Comparison of ENCODE assay signal across 10 mouse cellular contexts in genomic region chr11:12416899-12417298, GRCm38 (mm10). TPM values are rescaled to one million over a fixed set of nuclear protein-coding genes. Genes with fewer than 3 reads are reported as not detected.
DNase-seq lines count a peak whose midpoint lies in the region; ATAC-seq and TF ChIP-seq lines count a peak whose summit lies in the region.
"Had no signal": no experiment of that assay in that cellular context is flagged by ENCODE, and none has a peak within 500 bp of the region (broad histone marks: within the 10 kb centered on the region; RNA-seq: fewer than 3 reads in every experiment).

No protein-coding gene starts in this region.

- no peaks in the 10 kb centered on the region for H3K27me3 ChIP-seq in embryonic facial prominence, embryonic 14.5 days (replicated peaks; ENCODE audit: control insufficient read depth, insufficient read depth, low read length)
- no peaks in the 10 kb centered on the region for H3K27me3 ChIP-seq in embryonic facial prominence, embryonic 10.5 days (replicated peaks; ENCODE audit: low read depth, poor library complexity, severe bottlenecking)
- no peaks in the 10 kb centered on the region for H3K27me3 ChIP-seq in lung, postnatal 0 days (replicated peaks; ENCODE audit: insufficient read depth, low read length)
- H3K27me3 ChIP-seq in stomach, postnatal 0 days (ENCODE audit: control insufficient read depth, insufficient read depth, low read length): no peaks in the 10 kb centered on the region

- no peak overlapping the region for H3K4me2 ChIP-seq in embryonic facial prominence, embryonic 14.5 days (ENCODE audit: low read depth, low read length)
- no peak overlapping the region for H3K4me2 ChIP-seq in lung, postnatal 0 days (replicated peaks; ENCODE audit: low read depth, low read length)
- H3K4me2 ChIP-seq in stomach, postnatal 0 days (replicated peaks; ENCODE audit: low read depth): no peak overlapping the region

- H3K4me1 ChIP-seq in embryonic facial prominence, embryonic 14.5 days (ENCODE audit: control insufficient read depth, insufficient read depth, low read length): no peaks in the 10 kb centered on the region
- H3K4me1 ChIP-seq in embryonic facial prominence, embryonic 10.5 days: no peaks in the 10 kb centered on the region
- peaks cover 6% of the 10 kb centered on the region; the same call in 1 of the 2 replicates for H3K4me1 ChIP-seq in lung, postnatal 0 days (ENCODE audit: insufficient read depth, low read depth, low read length)
- H3K4me1 ChIP-seq in stomach, postnatal 0 days (replicated peaks; ENCODE audit: control insufficient read depth, insufficient read depth): no peaks in the 10 kb centered on the region

- no peaks in the 10 kb centered on the region for H3K36me3 ChIP-seq in embryonic facial prominence, embryonic 14.5 days (ENCODE audit: control insufficient read depth, insufficient read depth, low read length)
- H3K36me3 ChIP-seq in embryonic facial prominence, embryonic 10.5 days (replicated peaks): no peaks in the 10 kb centered on the region
- no peaks in the 10 kb centered on the region for H3K36me3 ChIP-seq in lung, postnatal 0 days (ENCODE audit: insufficient read depth, low read length)
- H3K36me3 ChIP-seq in stomach, postnatal 0 days (ENCODE audit: control insufficient read depth, insufficient read depth, low read length): no peaks in the 10 kb centered on the region

- peak; percentile 41 for DNase-seq in embryonic facial prominence, embryonic 14.5 days (ENCODE audit: low spot score)
- no peak for DNase-seq in embryonic facial prominence, embryonic 10.5 days (ENCODE audit: low spot score)
- DNase-seq in kidney, postnatal 25 days: peak; percentile 53 to 54
- DNase-seq in kidney, adult 11 months: no peak
- DNase-seq in adrenal gland, postnatal 25 days: peak; percentile 6
- DNase-seq in lung, postnatal 0 days (ENCODE audit: low spot score): peak; percentile 51
- DNase-seq in stomach, postnatal 0 days (ENCODE audit: low spot score): no peak
- no peak for DNase-seq in testis, postnatal 14 days (ENCODE audit: low spot score)
- DNase-seq: thymus, postnatal 14 days had no signal

- H3K4me3 ChIP-seq in embryonic facial prominence, embryonic 14.5 days (ENCODE audit: low read depth, low read length): no peak overlapping the region
- no peak overlapping the region for H3K4me3 ChIP-seq in embryonic facial prominence, embryonic 10.5 days
- no peak overlapping the region for H3K4me3 ChIP-seq in lung, postnatal 0 days (ENCODE audit: low read depth, low read length)
- H3K4me3 ChIP-seq in stomach, postnatal 0 days (ENCODE audit: low read depth, low read length): no peak overlapping the region

- WGBS in embryonic facial prominence, embryonic 14.5 days: 79% methylated on average over 7 of the region's 7 CpGs
- 89% methylated on average over 7 of the region's 7 CpGs for WGBS in embryonic facial prominence, embryonic 10.5 days
- WGBS in lung, postnatal 0 days: 49% methylated on average over 7 of the region's 7 CpGs
- WGBS in stomach, postnatal 0 days: 69% methylated on average over 7 of the region's 7 CpGs

- no peaks in the 10 kb centered on the region for H3K9me3 ChIP-seq in embryonic facial prominence, embryonic 14.5 days (ENCODE audit: control insufficient read depth, low read length)
- no peaks in the 10 kb centered on the region for H3K9me3 ChIP-seq in embryonic facial prominence, embryonic 10.5 days
- no peaks in the 10 kb centered on the region for H3K9me3 ChIP-seq in lung, postnatal 0 days (ENCODE audit: low read length)
- H3K9me3 ChIP-seq in stomach, postnatal 0 days (ENCODE audit: control insufficient read depth, low read length): no peaks in the 10 kb centered on the region

- no peak for ATAC-seq in embryonic facial prominence, embryonic 14.5 days (ENCODE audit: low read depth)
- ATAC-seq in lung, postnatal 0 days: peak; percentile 55; the same call in 1 of the 2 replicates
- ATAC-seq in stomach, postnatal 0 days (ENCODE audit: low FRiP score, low TSS enrichment): no peak

- H3K9ac ChIP-seq in embryonic facial prominence, embryonic 14.5 days (ENCODE audit: low read depth, low read length): no peak overlapping the region
- H3K9ac ChIP-seq in lung, postnatal 0 days (replicated peaks; ENCODE audit: low read depth): no peak overlapping the region
- H3K9ac ChIP-seq in stomach, postnatal 0 days (ENCODE audit: low read length): no peak overlapping the region
- H3K9ac ChIP-seq: liver, embryonic 14.5 days had no signal

- no peak for TF ChIP-seq EP300 in lung, postnatal 0 days (IDR thresholded peaks at IDR 0.05)
- TF ChIP-seq EP300 in stomach, postnatal 0 days (optimal IDR thresholded peaks at IDR 0.05): no peak

- H3K27ac ChIP-seq in embryonic facial prominence, embryonic 14.5 days (replicated peaks; ENCODE audit: low read depth, low read length): no peak overlapping the region
- H3K27ac ChIP-seq in embryonic facial prominence, embryonic 10.5 days (replicated peaks): no peak overlapping the region
- H3K27ac ChIP-seq in lung, postnatal 0 days (ENCODE audit: low read length): no peak overlapping the region
- H3K27ac ChIP-seq in stomach, postnatal 0 days (replicated peaks): no peak overlapping the region
- H3K27ac ChIP-seq: liver, embryonic 14.5 days had no signal

- TF ChIP-seq CTCF in lung, postnatal 0 days (IDR thresholded peaks at IDR 0.05): no peak
- TF ChIP-seq CTCF in stomach, postnatal 0 days (IDR thresholded peaks at IDR 0.05; ENCODE audit: low read depth): no peak

RNA-seq across cellular contexts. Expression of gene Cobl, which starts 47.9 kb away (rescaled TPM):
- polyA plus RNA-seq in embryonic facial prominence, embryonic 14.5 days (2014; fragmentation: Nextera tagmentation; extraction: Ambion mirVana): 54.6 and 62.0 TPM in 2 replicates
- polyA plus RNA-seq in embryonic facial prominence, embryonic 10.5 days (2016; fragmentation: Nextera tagmentation; extraction: Ambion mirVana): 2.1 and 3.4 TPM in 2 replicates
- total RNA-seq in adrenal gland, postnatal 25 days (2021): 2.2 and 2.9 TPM in 2 replicates
- 9.7 and 12.0 TPM in 2 replicates for polyA plus RNA-seq in lung, postnatal 0 days (2015; fragmentation: Nextera tagmentation; extraction: Ambion mirVana)
- 7.8 and 8.4 TPM in 2 replicates for polyA plus RNA-seq in stomach, postnatal 0 days (2015; fragmentation: Nextera tagmentation; extraction: Ambion mirVana)

Comparison
In these comparisons a context has a peak if more than half of its experiments do, and no peak if none do; other contexts are left out.
1. DNase-seq: peak in embryonic facial prominence, embryonic 14.5 days (single experiment), kidney, postnatal 25 days (2 of 2), adrenal gland, postnatal 25 days (single experiment) and lung, postnatal 0 days (single experiment); none in embryonic facial prominence, embryonic 10.5 days (single experiment), kidney, adult 11 months (single experiment), stomach, postnatal 0 days (single experiment) and testis, postnatal 14 days (single experiment).